Mouse (Mus musculus) kidney, adult 2 months (tissue): ENCODE measurements around the gene Clcn7. TPM values are rescaled to one million over a fixed set of nuclear protein-coding genes. Genes with fewer than 3 reads are reported as not detected.

ENCODE experiments used
- DNase-seq: peaks from one replicate; pipeline ENCODE4 v3.0.0; 2021
- H3K27ac ChIP-seq: fragments of 200-500 bp; 2 replicates; pipeline ENCODE4 v1.5.1; 2012; ENCODE audit warnings: low read depth, low read length, control low read depth, inconsistent platforms; ENCODE audit not compliant: insufficient read depth
- H3K27me3 ChIP-seq: fragments of 200-500 bp; replicated peaks from 2 replicates; pipeline ENCODE4 v1.6.1; 2012; ENCODE audit warnings: mild to moderate bottlenecking, moderate library complexity, low read length, inconsistent platforms; ENCODE audit not compliant: control insufficient read depth, insufficient read depth
- H3K36me3 ChIP-seq: fragments of 200-500 bp; 2 replicates; pipeline ENCODE4 v1.6.1; 2012; ENCODE audit warnings: mild to moderate bottlenecking, moderate library complexity, low read length, inconsistent platforms; ENCODE audit not compliant: control insufficient read depth, insufficient read depth
- H3K4me1 ChIP-seq: fragments of 200-500 bp; 2 replicates; pipeline ENCODE4 v1.6.1; 2011; ENCODE audit warnings: low read length; ENCODE audit not compliant: control insufficient read depth, insufficient read depth
- H3K4me3 ChIP-seq: fragments of 200-500 bp; 2 replicates; pipeline ENCODE4 v1.5.1; 2011; ENCODE audit warnings: mild to moderate bottlenecking, low read depth, low read length, control low read depth; ENCODE audit not compliant: insufficient read depth
- CTCF ChIP-seq: fragments of 200-500 bp; conservative IDR thresholded peaks from 2 replicates; pipeline ENCODE4 v1.5.1; 2011; ENCODE audit warnings: low read depth, mild to moderate bottlenecking, control low read depth, low read length, moderate library complexity, mixed read lengths; ENCODE audit not compliant: insufficient read depth, insufficient read length
- POLR2A ChIP-seq: fragments of 200-500 bp; IDR thresholded peaks from one replicate; pipeline ENCODE4 v1.6.1; 2011; ENCODE audit warnings: low read depth, low read length, control low read depth
- WGBS: fragments of 180-500 bp; shearing (Covaris S2); methylation state at CpG from one replicate; pipeline ENCODE4 v1.1.7; 2018; 5-methylcytosine and 5-hydroxymethylcytosine counted together
- polyA plus RNA-seq: library from polyadenylated mRNA; depleted of rRNA; stranded (reverse); fragments of >200 nt; gene quantifications from 2 replicates; pipeline ENCODE4 v1.2.3, GENCODE M21; 2012

Clcn7 gene
- polyA plus RNA-seq, 1 experiment: 42.6 TPM

DNA sequence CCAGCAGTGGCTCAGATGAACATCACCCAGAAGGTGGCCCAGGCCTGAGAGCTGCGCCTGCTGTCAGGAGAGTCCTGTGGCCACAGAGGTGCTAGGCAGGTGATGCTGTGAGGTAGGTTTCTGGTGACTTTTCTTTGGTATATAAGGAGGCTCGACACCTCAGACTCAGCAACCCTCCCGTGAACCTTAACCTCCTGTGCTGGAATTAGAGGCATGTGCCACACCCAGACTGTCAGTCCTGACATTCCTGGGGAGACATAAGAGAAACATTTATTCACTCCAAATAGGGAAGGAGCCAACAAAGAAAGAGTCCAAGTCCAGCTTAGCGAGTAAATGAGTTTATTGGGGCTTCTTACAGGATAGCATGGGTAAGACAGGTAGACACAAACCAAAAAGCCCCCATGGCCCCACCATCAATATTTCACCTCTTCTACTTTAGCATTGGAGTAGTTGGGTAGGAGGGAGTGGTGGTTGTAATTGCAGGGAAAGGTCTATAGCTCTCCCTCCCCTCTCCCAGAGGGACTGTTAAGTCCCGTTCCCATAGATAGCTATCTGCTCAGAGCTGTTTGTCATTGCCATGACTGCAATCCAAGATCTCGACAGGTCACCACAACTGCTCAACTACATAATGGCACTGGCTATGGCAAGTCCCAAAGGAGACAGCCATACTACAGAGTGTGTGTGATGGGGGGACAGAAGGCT lies 32.9 kb downstream of the Clcn7 start:
- Histone ChIP-seq H3K27me3 (no peaks in the 10 kb centered on the region), H3K4me3 (no peak overlapping the region), H3K36me3 (no peaks in the 10 kb centered on the region), H3K4me1 (no peaks in the 10 kb centered on the region), H3K27ac (no peak overlapping the region)
- 40% methylated on average over 6 of the region's 6 CpGs for WGBS
- no peak for DNase-seq
- TF ChIP-seq POLR2A (no peak), CTCF (no peak)

DNA sequence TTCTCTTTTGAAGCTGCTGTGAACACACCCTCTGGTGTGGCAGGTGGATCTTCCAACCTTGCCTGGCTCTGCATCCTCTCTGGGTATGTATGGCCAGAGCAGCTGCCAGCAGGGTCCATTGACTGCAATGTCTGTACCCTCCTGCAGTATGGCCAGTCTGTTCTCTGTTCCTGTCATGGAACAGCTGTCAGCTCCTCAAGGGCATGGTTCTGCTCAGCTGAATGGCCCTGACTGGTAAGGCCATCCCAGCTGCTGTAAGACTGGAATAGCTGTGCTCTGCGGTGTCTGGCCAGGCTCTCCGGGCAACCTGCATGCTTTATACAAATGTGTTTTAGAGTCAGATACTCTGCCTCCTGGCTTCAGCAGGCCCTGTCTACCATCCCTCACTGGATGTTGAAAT lies 36.5 kb downstream of the Clcn7 start:
- H3K4me3 ChIP-seq: no peak overlapping the region
- TF ChIP-seq CTCF: no peak
- no peak for TF ChIP-seq POLR2A
- no peak for DNase-seq
- no peaks in the 10 kb centered on the region for H3K36me3 ChIP-seq
- H3K27me3 ChIP-seq: no peaks in the 10 kb centered on the region
- no peak overlapping the region for H3K27ac ChIP-seq
- H3K4me1 ChIP-seq: no peaks in the 10 kb centered on the region
- WGBS: 94% methylated on average over 2 of the region's 2 CpGs

DNA sequence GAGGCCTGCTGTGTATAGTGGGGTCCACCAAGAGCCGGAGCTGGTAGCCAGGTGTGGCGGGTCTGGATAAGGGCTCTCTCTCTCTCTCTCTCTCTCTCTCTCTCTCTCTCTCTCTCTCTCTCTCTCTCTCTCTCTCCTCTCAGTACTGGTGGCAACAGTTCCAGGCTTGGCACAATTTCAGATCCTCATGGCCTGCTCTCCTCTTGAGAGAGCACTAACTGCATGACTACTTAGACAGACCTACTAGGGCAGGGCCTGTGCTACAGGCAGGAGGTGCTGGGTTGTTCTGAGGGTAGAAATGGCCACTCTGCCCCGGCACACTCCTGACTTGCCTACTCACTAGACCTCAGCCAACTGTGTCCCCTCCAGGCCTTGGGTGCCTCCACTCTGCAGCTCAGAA lies 39.4 kb downstream of the Clcn7 start:
- 95% methylated on average over 3 of the region's 3 CpGs for WGBS
- no peak overlapping the region for H3K4me3 ChIP-seq
- no peaks in the 10 kb centered on the region for H3K27me3 ChIP-seq
- TF ChIP-seq CTCF (no peak), POLR2A (no peak)
- no peak overlapping the region for H3K27ac ChIP-seq
- H3K36me3 ChIP-seq: no peaks in the 10 kb centered on the region
- H3K4me1 ChIP-seq: no peaks in the 10 kb centered on the region
- DNase-seq: no peak

DNA sequence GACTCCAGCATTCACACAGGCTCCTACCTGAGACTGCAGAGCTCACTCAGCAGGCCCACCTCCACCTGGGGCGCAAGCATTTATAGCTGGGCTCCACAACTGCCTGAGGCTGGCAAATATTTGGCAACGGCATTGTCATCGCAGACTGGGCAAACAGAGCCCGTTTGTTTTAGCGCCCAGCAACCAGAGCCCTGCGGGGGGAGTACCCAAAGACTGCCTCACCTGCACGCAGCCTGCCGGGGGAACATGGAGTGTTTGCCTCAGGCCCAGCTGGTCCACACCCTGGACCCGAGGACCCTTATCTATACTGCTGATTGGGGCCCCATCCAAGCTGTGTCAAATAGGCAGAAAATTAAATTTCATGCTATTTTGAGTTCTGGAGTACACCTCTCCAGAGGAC lies 42.2 kb downstream of the Clcn7 start, which contains the start of gene Gm38655:
TSS of gene Gm38655 (minus strand) at position 61 of the 400 bp plus-strand sequence.
- Histone ChIP-seq H3K36me3 (no peaks in the 10 kb centered on the region), H3K27me3 (no peaks in the 10 kb centered on the region), H3K27ac (no peak within 1 kb of the TSS), H3K4me3 (no peak within 1 kb of the TSS), H3K4me1 (no peaks in the 10 kb centered on the region)
- WGBS: 66% methylated on average over 9 of the region's 9 CpGs
- DNase-seq: no peak
- no peak for TF ChIP-seq POLR2A
- TF ChIP-seq CTCF: no peak

DNA sequence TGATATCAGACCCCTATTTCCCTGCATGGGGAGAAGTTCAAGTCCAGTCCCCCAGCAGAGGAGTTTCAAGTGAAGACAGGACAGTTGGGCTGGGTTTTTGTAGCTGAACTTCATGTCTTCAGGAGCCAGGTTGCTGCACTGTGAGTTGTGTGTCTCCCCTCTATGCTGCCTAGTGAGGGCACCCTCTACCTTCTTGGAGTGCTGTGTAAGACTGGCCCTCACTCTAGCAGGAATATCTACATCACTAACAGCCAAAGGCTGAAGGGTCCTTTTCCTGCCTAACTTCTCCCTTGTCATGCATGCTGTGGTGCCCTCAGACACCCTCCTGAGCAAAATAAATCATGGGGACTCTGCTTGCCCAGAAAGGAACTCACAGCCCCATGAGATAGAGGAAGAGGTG lies 50.0 kb downstream of the Clcn7 start:
- H3K4me1 ChIP-seq: peaks cover 3% of the 10 kb centered on the region; the same call in 1 of the 2 replicates

DNA sequence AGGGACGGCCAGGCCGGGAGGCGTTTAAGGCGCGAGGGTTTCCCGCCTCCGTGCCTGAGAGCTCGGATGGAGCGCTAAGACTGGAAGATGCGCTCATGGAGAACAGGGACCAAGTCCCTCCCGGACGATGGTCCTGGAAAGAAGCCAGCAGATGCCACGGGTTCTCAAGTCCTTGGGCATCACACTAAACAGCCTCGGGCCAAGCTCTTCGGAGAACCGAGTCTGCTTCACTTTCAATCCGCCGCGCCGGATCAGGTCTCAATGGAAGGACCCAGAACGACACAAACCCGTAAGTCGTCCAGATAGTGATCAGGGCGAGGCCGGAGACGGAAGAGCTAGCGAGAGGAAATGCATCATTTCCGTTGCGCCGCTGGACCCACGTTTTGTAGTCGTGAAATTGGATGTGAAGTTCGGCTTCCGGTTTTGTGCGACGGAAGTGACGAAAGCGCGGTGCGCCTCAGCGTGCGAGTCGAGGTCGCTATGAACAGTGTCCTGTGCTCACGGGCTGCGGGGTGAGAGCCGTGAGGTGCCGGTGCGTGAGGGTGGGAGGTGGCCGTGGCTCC lies 51.0 kb downstream of the Clcn7 start, which contains the start of gene BC003965:
TSS of gene BC003965 (plus strand) at position 426 of the 563 bp plus-strand sequence.
- under 1% methylated on average over 50 of the region's 50 CpGs for WGBS
- Histone ChIP-seq H3K27me3 (no peaks in the 10 kb centered on the region), H3K27ac (peak within 1 kb of the TSS; percentile 84), H3K36me3 (no peaks in the 10 kb centered on the region), H3K4me1 (peaks cover 3% of the 10 kb centered on the region; the same call in 1 of the 2 replicates), H3K4me3 (peak within 1 kb of the TSS; percentile 62)
- TF ChIP-seq POLR2A: peak; percentile 70
- TF ChIP-seq CTCF: no peak
- DNase-seq: peak; percentile 99

More for the DNA sequence above, 50.0 kb downstream of the Clcn7 start:
- no peak overlapping the region for H3K4me3 ChIP-seq
- no peak overlapping the region for H3K27ac ChIP-seq
- DNase-seq: peak; percentile 8
- no peaks in the 10 kb centered on the region for H3K36me3 ChIP-seq
- no peaks in the 10 kb centered on the region for H3K27me3 ChIP-seq
- no peak for TF ChIP-seq POLR2A
- TF ChIP-seq CTCF: no peak; the same call in 1 of the 2 replicates

DNA sequence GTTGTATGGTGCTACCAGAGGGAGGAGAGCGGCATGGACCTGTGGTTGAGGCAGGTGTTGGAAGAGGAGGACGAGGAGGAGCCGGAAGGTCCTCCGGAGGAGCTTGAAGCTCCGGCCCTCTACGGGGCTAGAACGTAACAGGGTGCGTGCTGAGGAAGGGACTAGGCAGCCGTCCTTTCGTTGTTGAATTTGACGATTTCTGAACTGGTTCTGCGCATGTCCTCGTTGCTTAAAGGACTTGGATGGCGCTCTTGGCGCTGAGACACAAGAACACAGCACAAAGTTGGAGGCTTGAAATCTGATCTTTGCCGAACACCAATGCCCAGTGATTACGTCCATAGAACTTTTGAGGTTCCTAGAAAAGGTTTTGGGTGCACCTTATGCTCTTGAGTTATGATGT lies 51.8 kb downstream of the Clcn7 start:
- Histone ChIP-seq H3K27me3 (no peaks in the 10 kb centered on the region), H3K4me1 (peaks cover 3% of the 10 kb centered on the region; the same call in 1 of the 2 replicates), H3K4me3 (peak overlapping the region; percentile 62), H3K36me3 (no peaks in the 10 kb centered on the region), H3K27ac (no peak overlapping the region)
- no peak for DNase-seq
- TF ChIP-seq POLR2A (no peak), CTCF (no peak)
- WGBS: 6% methylated on average over 17 of the region's 17 CpGs
